ENCODE assay signal across 10 mouse cellular contexts in the genomic region with DNA sequence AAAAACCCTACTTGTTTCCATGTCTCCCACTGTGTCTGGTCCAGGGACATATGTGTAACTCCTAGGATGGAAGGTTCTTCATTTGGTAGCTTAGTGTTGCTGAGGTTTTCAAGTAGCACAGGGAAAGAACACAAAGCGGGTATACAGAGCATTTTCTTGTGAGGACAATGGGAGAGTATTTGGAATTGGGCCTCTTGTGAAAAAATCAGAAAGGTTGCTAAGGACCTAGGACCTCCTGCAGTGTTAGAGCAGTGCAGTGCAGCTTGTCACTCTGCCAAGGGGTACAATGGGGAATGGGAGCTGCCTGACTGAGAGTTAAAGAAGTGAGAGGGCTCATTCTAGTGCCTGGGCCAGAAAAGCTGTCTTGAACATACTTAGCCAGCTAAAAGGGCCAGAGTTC.
A peak's percentile ranks its signal among the peaks of the same experiment; 100 is the strongest.
DNase-seq lines count a peak whose midpoint lies in the region; ATAC-seq lines count a peak whose summit lies in the region.
"Had no signal": no experiment of that assay in that cellular context is flagged by ENCODE, and none has a peak within 500 bp of the region (broad histone marks: within the 10 kb centered on the region; RNA-seq: fewer than 3 reads in every experiment).

No protein-coding gene starts in this region.

- no peaks in the 10 kb centered on the region for H3K9me3 ChIP-seq in neural tube, embryonic 11.5 days (ENCODE audit: control insufficient read depth, low read length)
- no peaks in the 10 kb centered on the region for H3K9me3 ChIP-seq in hindbrain, embryonic 16.5 days (ENCODE audit: control insufficient read depth, low read length)
- H3K9me3 ChIP-seq: limb, embryonic 12.5 days had no signal

- no peak overlapping the region for H3K27ac ChIP-seq in neural tube, embryonic 11.5 days (ENCODE audit: low read depth, low read length)
- H3K27ac ChIP-seq in hindbrain, embryonic 16.5 days (ENCODE audit: low read depth, low read length) = peak overlapping the region; percentile 6; the same call in 1 of the 2 replicates
- H3K27ac ChIP-seq: limb, embryonic 12.5 days had no signal

- H3K4me2 ChIP-seq in neural tube, embryonic 11.5 days (ENCODE audit: low read depth) = no peak overlapping the region
- H3K4me2 ChIP-seq in hindbrain, embryonic 16.5 days (ENCODE audit: low read length) = no peak overlapping the region
- H3K4me2 ChIP-seq: limb, embryonic 12.5 days had no signal

- peak; percentile 78 for ATAC-seq in neural tube, embryonic 11.5 days (ENCODE audit: insufficient read depth, low FRiP score, low TSS enrichment)
- ATAC-seq in hindbrain, embryonic 16.5 days = peak; percentile 93
- ATAC-seq in monocyte, adult 5-6 weeks (replicated peaks; ENCODE audit: insufficient number of reproducible peaks, low FRiP score, low TSS enrichment, poor library complexity, severe bottlenecking) = no peak
- ATAC-seq: inflammation-experienced regulatory T-cells, adult 6 months had no signal

- DNase-seq in adrenal gland, postnatal 36 days = peak; percentile 2 to 8
- no peak for DNase-seq in adrenal gland, postnatal 25 days
- DNase-seq in neural tube, embryonic 11.5 days (ENCODE audit: low spot score) = no peak
- DNase-seq in neural tube, embryonic 10.5 days (ENCODE audit: extremely low spot score, low spot score) = no peak
- peak; percentile 69 for DNase-seq in retina, postnatal 1 day
- DNase-seq in gastrocnemius, postnatal 25 days = no peak

- H3K9ac ChIP-seq in neural tube, embryonic 11.5 days (ENCODE audit: low read length) = no peak overlapping the region
- H3K9ac ChIP-seq in hindbrain, embryonic 16.5 days (ENCODE audit: low read depth, low read length) = no peak overlapping the region
- H3K9ac ChIP-seq: limb, embryonic 12.5 days had no signal

- H3K27me3 ChIP-seq in neural tube, embryonic 11.5 days (ENCODE audit: control insufficient read depth, insufficient read depth, low read length) = no peaks in the 10 kb centered on the region
- no peaks in the 10 kb centered on the region for H3K27me3 ChIP-seq in hindbrain, embryonic 16.5 days (replicated peaks; ENCODE audit: control insufficient read depth, insufficient read depth, low read length)
- H3K27me3 ChIP-seq: limb, embryonic 12.5 days had no signal

- 58% methylated on average over 1 of the region's 1 CpGs for WGBS in neural tube, embryonic 11.5 days
- WGBS in hindbrain, embryonic 16.5 days = 19% methylated on average over 1 of the region's 1 CpGs

- 0 out of 2 replicates have a peak, but pooled peaks cover 5% of the 10 kb centered on the region for H3K4me1 ChIP-seq in neural tube, embryonic 11.5 days (ENCODE audit: control insufficient read depth, insufficient read depth, low read length)
- no peaks in the 10 kb centered on the region for H3K4me1 ChIP-seq in hindbrain, embryonic 16.5 days (ENCODE audit: control insufficient read depth, insufficient read depth, low read depth, low read length)
- H3K4me1 ChIP-seq: limb, embryonic 12.5 days had no signal

- no peak overlapping the region for H3K4me3 ChIP-seq in neural tube, embryonic 11.5 days (ENCODE audit: low read depth, low read length)
- H3K4me3 ChIP-seq in hindbrain, embryonic 16.5 days (ENCODE audit: low read length) = no peak overlapping the region
- H3K4me3 ChIP-seq: limb, embryonic 12.5 days had no signal

- H3K36me3 ChIP-seq in neural tube, embryonic 11.5 days (ENCODE audit: control insufficient read depth, insufficient read depth, low read length) = no peaks in the 10 kb centered on the region
- no peaks in the 10 kb centered on the region for H3K36me3 ChIP-seq in hindbrain, embryonic 16.5 days (ENCODE audit: control insufficient read depth, insufficient read depth, low read length)
- H3K36me3 ChIP-seq: limb, embryonic 12.5 days had no signal

Comparison
In these comparisons a context has a peak if more than half of its experiments do, and no peak if none do; other contexts are left out.
1. DNase-seq: peak in adrenal gland, postnatal 36 days (2 of 2) and retina, postnatal 1 day (single experiment); none in adrenal gland, postnatal 25 days (single experiment), neural tube, embryonic 11.5 days (single experiment), neural tube, embryonic 10.5 days (single experiment) and gastrocnemius, postnatal 25 days (single experiment).